Mouse (Mus musculus): ENCODE measurements around the gene Fam98a. TPM values are rescaled to one million over a fixed set of nuclear protein-coding genes. Genes with fewer than 3 reads are reported as not detected.

The Fam98a gene
- 10 to 100 TPM; 40.3 to 43.8 (median 40.8) TPM for total RNA-seq (2022)

DNA sequence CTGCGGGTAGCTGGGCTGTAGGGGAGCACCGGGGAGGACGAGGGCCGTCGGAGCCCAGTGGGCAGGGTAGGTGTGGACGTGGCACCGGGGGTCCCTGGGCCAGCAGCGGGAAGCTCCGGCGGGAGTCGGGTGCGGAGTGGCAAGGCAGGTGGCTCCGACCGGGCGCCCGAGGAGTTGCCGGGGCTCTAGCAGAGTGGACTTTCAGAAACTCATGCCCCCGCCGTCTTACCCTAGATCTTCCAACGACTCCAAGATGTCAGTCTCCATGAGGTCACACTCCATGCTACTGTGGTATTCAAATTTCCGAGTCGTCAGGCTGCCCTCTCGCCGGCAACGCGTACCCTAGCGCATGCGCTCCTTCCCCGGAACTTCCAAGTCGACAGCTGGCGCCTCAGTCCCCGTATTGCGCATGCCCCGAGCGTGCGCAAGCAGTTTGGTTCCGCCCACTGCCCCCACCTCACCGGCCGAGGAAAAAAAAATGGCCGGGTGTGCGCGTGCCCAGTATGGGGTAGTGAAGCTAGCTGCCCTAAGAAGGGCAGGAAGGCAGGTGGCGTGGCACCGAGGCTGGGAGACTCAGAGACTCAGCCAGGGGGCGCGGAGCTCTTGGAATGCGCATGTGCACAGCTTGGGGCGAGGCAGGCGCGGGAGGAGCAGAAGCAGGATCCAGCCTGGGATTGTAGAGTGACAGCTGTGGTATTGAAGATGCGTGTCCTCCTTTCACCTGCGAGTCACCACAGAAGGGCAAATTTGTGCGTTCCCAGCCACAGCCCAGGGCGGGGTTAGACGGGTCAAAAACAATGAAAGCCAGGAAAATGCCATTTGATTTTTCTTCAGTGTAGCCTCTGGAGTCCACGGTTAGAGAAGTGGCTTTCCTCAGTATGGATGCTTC lies at the start of gene Fam98a:
Gene Fam98a, minus strand, starts transcription at position 435 of the 889 bp plus-strand sequence.
- DNase-seq (ENCODE audit: low spot score) = peak; percentile 96

DNA sequence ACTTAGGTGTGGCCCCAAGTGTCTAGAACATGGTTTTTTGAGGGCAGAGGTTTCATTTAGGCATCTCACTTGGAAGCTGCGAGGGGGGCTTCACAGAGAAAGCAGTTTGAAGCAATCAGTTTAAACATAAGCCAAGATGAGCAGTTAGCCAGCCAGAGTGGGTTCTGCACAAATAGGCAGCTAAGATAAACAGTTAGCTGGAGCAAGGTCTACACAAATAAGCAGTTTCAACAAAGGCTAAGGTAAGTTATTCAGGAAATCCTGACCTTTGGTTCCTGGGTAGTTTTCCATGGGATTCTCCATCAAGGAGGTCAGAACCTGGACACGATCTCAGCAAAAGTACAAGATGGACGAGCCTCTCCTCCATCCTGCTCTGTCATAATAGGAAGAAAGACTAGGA lies 46.9 kb upstream of the Fam98a start:
- DNase-seq (ENCODE audit: low spot score) = no peak

DNA sequence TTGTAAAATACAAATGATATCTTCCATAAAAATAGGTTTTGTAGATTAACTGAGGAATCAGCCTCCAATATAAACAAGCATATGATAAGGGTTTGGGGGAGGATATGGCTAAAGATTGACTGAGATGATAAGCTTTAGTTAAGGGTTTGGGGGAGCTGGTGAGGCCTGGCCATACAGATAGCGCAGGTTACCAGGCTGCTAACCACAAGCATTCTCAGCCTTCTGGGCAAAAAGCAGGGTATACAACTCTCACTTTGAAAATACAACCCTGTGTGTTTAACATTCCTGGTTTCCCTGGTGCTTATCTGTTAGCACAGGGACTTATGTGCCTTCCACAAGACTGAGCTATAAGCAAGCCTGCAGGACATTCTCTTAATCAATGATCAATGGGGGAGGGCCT lies 31.0 kb upstream of the Fam98a start:
- no peak for DNase-seq (ENCODE audit: low spot score)

DNA sequence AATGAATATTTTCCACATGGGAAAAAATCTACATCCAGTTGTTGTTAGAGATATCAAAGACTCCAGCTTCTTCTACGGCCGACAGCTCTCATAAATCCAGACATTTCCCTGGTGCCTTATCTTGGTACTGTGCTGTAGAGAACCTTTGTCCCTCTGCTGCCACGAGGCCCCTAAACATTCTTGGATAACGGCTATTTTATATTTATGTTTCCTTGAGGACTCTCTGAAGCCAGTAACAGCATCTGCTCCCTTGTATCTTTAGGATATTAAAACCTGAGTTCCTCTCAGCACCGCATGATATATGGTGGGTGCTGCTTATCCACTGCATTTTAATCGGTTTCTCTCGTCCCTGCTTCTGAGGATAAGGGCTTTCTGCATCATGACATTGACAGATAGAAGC lies 23.9 kb upstream of the Fam98a start:
- DNase-seq (ENCODE audit: low spot score) = no peak

GRCm38 (mm10) chr17:75558041-75558440 lies 6.3 kb upstream of the Fam98a start:
- no peak for DNase-seq (ENCODE audit: low spot score)

DNA sequence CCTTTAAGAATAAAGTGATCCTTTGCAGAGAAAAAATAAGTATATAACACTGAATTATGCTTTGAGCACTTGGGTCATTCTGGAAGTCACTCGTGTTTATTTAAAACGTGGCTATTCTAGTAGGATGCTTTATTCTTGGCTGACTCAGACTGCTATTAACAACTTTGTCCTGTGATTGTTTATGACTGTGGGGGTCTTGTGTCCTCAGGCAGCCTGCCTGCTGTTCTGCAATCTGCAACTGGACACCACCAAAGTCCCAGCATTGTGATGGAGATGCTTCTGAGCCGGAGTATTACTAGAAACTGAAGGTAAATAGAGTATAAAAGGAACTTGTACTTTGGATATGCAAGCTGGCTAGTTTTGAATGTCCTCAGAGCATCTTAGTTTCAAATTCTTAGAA lies 5.3 kb upstream of the Fam98a start:
- no peak for DNase-seq (ENCODE audit: low spot score)

- DNase-seq (ENCODE audit: low spot score) = no peak
These were observed 854 bp downstream of the Fam98a start for GRCm38 (mm10) chr17:75550771-75551413.

GRCm38 (mm10) chr17:75544262-75544661 lies 7.5 kb downstream of the Fam98a start:
- no peak for DNase-seq (ENCODE audit: low spot score)

DNA sequence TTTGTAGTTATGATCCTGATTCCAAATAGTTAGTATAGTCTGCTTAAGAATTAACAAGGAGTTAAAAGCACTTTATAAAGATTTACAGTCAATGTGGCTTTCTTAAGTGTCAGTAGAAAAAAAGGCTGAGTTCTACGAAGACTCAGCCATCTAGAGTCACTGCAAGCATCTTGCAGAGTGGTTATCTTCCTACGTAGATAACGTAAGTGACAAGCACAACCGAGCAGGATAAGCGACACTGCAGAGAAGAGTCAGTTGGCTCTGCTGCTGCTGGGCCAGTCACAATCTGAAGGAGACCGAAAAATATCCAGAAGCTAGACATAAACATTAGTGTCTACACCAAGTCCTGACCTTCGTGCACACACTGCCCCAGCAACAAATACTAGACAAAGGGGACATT lies 8.3 kb downstream of the Fam98a start:
- no peak for DNase-seq (ENCODE audit: low spot score)

- DNase-seq (ENCODE audit: low spot score) = no peak
These were observed 11.9 kb downstream of the Fam98a start for GRCm38 (mm10) chr17:75539841-75540240.

- no peak for DNase-seq (ENCODE audit: low spot score)
These were observed 12.6 kb downstream of the Fam98a start for GRCm38 (mm10) chr17:75539130-75539529.

- no peak for DNase-seq (ENCODE audit: low spot score)
These were observed 13.3 kb downstream of the Fam98a start for GRCm38 (mm10) chr17:75538431-75538830.

- no peak for DNase-seq (ENCODE audit: low spot score)
These were observed 14.7 kb downstream of the Fam98a start for GRCm38 (mm10) chr17:75537050-75537445.

DNA sequence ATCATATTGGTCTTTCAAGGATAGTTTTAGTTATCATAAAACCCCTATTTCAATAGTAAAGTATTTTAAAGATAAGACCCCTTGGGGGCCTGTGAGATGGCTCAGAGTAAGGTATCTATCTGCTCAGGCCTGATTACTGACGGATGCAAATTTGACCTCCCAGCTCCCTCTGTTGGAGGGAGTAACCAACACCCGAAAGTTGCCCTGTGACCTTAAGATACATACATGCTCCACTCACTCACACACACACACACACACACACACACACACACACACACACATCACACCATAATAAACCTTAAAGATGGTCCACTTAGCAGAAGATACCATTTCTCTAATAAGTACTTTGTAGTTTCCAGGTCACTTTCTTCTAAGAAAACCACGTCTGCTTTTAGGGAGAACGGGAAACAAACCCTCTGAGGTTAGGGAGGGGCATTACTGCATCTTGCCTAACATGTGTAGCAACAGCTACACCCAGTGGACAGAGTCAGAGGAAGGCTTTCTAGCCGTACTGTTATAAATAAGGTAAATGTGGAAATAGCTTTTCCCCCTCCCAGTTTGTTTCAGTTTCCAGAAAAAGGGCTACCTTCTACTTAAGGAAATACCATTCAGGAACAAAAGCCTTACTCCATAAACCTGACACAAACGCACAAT lies 15.2 kb downstream of the Fam98a start:
- peak; percentile 67 for DNase-seq (ENCODE audit: low spot score)

- DNase-seq (ENCODE audit: low spot score) = no peak
These were observed 16.1 kb downstream of the Fam98a start for GRCm38 (mm10) chr17:75535612-75536011.

DNA sequence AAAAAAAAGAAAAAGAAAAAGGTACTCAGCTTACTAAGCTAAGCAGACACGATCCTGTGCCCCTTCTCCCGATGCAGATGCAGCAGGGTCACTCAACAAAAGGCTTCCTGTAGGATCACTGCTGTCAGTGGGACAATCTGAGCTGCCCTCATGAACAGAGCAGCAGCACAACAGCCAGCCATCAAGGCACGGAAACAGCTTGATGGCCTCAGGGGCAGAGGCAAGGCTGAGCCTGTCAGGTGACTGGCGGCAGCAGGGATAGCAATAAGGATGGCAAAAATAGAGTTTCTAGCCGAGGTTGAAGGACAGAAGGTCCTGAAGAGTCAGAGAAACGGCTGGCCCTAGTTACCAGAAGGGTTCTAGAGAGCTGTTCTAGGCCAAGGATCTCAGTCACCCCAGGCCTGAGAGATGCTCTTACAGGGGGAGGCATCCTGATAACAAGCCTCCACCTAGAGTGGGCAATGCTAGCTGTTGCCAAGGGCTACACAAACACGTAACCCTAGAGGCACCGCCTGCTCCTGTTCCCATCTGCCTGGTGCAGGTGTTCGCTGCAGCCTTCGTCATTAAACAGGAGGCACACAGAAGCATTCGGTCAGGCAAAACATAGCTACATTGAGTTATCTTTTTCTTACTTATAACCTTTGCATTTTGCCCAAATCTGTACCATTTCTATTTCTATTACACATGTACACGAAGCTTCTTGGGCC lies 17.3 kb downstream of the Fam98a start:
- no peak for DNase-seq (ENCODE audit: low spot score)

GRCm38 (mm10) chr17:75532469-75532986 lies 19.2 kb downstream of the Fam98a start:
- no peak for DNase-seq (ENCODE audit: low spot score)

- no peak for DNase-seq (ENCODE audit: low spot score)
These were observed 22.4 kb downstream of the Fam98a start for GRCm38 (mm10) chr17:75529222-75529935.

DNA sequence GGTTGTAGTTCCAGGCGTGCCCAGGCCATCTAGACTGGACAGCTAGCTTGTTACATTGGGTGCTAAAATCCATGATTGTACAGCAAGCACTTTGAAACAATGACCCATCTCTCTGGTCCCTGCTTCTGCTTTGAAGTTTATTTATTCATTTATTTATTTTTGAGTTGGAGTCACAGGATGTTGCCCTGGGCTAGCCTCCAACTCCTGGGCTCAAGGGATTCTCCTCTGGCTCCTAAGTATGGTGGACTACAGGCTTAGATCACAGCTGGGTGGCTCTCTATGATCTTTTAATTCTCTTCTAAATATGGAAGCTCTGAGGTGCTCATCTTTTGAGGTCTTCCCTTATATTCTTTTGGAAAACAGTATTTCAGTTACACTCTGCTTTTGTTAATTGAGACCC lies 25.3 kb downstream of the Fam98a start:
- no peak for DNase-seq (ENCODE audit: low spot score)

GRCm38 (mm10) chr17:75523812-75524211 lies 27.9 kb downstream of the Fam98a start:
- DNase-seq (ENCODE audit: low spot score) = peak; percentile 68

Measured in heart, adult 8-10 months (tissue).